Mouse (Mus musculus): Measurements from ENCODE around the gene Csl.

Csl gene

DNA sequence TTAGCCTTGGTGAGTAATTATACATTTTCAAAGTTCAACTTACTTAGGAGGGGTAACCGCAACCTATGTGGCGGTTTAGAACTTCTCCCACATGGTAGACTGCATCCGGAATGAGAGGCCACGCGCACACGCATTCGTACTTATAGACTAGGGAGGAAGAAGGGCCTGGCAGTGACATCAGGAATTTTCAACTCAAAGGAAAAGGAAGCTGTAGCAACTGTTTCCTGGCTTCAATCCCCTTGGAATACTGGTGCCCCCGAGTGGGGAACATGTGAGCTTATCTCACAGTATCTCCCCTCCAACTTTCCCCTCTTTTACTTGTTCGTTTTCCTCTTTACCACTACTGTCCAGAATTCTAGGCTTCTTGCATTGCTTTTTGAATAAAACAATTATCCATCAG lies at the start of gene Csl:
Csl (minus strand) TSS at position 101 of the 400 bp plus-strand sequence.
- no peak for DNase-seq

DNA sequence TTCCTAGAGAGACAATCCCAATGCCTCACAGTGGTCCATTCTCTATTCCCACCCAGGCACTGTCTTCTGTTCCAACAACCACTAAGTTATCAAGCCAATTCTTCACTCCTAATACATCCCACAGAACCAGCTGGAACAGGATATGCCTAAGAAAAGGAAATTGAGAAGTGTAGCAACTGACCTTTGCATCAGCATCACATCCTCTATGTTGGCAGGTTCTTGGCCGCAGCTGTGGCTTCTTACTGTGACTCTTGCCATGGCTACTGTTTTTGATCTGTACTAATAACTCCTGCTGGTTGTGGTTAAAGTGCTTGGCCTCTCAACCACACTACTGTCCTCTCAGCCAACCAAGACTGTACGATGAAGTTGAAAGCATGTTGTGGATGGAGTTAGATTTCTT lies 30.0 kb upstream of the Csl start:
- no peak for DNase-seq

DNA sequence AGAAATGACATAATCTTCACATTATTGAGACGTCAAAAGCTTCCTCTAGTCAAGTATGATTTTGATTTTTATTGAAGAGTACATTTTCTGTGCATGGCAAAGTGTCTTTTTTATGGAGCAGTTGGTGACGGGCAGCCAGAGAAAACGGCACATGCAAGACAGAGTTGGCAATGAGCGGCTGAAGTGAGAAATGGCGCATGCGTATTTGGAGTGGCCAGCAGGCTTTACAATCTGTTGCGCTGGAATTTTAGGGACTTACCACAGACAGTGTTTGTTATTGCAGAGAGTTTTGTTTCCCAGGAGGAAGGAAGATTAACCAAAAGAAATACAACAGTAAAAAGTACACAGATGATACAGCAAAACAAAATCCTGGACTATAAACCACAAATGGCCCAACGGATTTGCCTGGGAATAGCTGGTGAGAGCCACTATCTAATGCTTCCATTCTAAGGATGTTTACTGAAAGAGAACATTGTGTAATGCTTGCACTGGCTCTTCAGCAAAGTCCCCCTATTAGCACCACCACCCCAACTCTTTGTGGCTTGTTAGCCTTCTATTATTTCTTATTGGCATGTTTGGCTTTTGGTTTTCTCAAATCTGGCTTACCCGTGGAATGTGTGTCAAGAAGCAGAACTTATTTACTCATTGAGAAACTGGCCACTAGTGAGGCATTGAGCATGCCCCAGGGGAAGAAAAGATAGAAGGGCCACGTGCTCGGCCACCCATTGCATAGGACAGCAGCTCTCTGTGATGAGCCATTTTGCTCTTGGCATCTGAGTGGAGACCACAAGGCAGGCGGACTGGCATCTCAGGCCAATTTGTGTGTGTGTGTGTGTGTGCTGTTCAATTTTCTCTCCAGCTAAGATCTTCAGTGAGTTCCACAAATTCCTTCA lies 15.0 kb upstream of the Csl start:
- no peak for DNase-seq

DNA sequence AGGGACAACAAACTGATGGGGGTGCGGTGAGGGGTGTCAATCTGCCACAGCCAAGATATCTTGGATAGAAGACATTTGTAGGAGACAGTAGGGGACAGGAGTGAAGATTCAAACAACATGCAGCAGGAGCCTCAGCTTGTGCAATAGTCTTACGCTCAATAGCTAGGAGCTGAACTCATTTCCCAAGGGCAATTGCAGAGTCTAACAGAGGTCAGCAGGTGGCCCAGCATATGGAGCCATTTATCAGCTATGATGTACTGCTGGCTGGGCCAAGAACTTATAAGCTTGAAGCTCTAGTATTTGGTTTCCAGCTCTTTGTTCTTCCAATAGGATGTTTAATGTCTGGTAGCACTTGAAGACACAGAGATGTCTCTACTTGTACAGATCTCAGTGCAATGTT lies 9.3 kb downstream of the Csl start:
- no peak for DNase-seq

DNA sequence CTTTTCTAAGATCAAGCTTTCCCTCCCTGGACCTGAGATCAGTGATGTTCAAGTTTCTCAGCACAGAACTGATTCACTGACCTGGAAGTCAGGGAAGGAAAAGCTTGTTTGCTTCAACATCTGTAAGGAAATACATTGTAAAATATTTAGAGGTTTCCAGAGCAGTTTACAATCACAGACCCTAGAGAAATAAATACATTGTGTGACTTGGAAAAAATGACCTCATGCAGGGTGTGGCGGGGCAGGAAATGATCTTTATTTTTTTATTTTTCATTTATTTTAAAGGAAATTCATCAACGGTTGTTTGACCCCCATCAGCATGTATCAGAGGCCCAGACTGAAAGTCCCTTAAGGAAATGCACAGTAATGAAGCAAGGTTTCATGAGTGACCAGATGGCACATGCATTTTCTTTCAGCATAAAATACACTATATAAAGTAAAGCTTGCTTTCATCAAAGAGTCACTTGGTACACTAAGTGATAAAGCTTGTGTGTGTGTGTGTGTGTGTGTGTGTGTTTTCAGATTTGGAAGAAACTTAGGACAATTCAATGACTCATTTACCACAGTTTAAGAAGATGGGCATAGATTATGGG lies 10.7 kb downstream of the Csl start:
- no peak for DNase-seq

GRCm38 (mm10) chr10:99748009-99748408 lies 11.4 kb downstream of the Csl start:
- DNase-seq: peak in 1 of 2 experiments; percentile 9

DNA sequence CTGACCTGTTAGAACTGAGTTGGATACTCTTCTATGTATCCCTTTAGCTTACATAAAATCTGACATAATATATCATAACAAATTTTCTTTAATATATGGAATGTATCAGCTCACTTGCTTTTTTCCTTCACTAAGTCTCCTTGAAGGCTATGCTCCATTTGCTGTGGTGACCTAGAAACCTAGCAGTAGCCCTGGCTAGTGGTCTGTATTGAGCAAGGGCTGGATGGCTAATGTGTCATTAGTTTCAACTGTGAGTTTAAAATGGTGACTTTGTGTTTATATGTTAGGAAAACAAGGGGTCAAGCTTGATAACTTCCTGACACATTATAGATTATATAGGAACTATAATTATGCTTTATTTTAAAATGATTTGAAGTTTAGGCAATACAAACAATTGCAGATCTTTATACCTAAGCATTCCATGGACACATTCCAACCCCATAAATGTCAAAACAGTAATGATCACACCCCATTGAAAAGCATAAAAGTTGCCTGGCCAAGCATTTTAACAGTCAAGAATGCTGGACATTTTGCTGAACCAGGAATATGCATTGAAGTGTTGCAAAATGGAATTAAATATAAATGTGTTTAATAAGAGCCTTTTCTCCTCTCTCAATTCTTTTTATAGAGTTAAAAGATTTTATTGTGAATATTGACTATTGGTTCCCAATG lies 17.7 kb downstream of the Csl start:
- no peak for DNase-seq

DNA sequence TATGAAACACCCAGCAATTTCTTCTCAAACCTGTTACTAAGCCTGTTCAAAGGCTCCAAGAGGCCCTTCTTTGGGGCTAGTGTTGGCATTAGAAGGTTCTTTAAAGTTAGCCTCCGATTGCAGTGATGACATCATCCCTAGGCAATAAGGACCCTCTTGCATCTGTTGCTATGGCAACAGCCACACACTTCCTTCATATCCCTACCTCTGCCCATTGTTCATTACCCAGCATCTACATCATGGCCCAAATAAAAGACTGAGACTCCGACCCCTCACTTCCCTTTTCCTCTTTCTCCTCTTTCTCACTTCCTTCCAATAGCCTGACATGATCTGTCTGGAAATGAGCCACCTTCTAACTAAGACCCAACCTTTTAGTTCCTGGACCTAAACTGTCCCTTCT lies 46.3 kb downstream of the Csl start:
- DNase-seq: no peak

DNA sequence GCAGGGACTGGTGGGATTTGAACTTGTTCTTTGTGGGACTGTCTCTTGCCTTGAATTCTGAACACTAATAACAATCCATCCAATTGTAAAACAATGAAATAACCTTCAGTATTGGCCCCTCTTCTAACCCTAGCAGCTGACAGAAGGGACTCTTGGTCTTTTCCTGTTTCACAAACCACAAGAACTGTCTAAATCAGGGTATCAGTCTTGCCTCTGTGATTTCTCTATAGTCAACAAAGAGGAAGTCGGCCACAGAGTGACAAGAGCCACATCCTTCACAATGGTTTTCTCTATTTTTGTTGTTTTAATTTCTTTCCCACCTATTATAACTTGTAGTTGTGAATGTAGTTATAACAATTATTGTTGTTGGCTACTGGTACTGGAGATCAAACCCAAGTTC lies 47.9 kb downstream of the Csl start:
- DNase-seq: no peak
